Mouse (Mus musculus): ENCODE results near the gene Itgb4. TPM values are rescaled to one million over a fixed set of nuclear protein-coding genes. Genes with fewer than 3 reads are reported as not detected.
A peak's percentile ranks its signal among the peaks of the same experiment; 100 is the strongest.
"Not testable (repeated sequence)": the region's sequence is repeated elsewhere in the genome, so short reads cannot be mapped to it uniquely, and the experiment has no call there.

The Itgb4 gene
- total RNA-seq, 2 experiments from 2014 or later: 1.9 to 6.7 TPM

DNA sequence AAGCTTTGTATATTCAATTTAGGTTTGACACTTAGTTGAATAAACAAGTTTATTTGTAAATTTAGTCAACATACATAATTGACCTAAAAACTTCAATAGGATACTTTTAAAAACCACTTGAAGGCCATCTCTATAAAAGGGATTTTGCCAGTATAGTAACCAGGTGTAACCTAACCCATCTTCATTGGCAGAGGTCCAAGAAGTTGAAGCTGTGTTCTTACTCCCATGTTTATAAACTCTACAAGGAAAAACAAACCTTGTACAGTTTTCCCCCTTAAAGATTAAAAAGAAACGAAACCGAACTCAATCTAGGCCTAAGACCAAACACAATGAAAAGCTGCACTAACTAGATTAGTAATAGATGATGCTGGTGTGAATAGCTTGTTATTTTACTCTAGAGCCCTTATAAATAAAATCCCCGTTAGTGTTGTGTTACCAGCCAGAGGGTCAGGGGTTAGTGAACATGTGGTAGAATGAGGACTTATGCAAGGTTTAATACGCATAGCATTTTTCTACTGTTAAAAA lies 47.8 kb downstream of the Itgb4 start:
- intact Hi-C loops (cut with DNase I; ENCODE audit: low total_unique reads): no loop called here
- no peak for DNase-seq

DNA sequence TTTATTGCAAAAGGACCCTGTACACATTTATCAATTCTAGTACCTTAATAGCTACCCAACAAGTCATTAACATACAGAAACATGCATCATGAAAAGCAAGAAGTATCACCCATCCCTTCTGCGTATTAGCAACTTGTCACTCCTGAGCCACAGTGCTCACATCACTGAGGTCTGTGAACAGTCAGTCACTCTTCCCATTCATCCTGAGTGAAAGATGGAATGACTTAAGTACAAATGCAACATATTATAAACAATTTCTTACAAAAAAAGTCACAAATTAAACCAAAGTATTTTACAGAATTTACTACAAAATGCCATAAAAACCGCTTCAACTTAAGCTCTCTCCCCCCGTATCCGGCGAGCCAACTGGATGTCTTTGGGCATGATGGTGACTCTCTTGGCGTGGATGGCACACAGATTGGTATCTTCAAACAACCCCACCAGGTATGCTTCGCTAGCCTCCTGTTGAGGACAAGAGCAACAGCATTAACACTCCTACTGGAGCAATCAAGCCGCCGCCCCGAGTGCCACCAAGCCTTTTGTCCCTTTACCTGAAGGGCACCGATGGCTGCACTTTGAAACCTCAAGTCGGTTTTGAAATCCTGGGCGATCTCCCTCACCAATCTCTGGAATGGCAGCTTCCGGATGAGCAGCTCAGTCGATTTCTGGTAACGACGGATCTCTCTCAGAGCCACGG lies 48.7 kb downstream of the Itgb4 start:
- DNase-seq; intact Hi-C loops (cut with DNase I; ENCODE audit: low total_unique reads): not testable (repeated sequence)

DNA sequence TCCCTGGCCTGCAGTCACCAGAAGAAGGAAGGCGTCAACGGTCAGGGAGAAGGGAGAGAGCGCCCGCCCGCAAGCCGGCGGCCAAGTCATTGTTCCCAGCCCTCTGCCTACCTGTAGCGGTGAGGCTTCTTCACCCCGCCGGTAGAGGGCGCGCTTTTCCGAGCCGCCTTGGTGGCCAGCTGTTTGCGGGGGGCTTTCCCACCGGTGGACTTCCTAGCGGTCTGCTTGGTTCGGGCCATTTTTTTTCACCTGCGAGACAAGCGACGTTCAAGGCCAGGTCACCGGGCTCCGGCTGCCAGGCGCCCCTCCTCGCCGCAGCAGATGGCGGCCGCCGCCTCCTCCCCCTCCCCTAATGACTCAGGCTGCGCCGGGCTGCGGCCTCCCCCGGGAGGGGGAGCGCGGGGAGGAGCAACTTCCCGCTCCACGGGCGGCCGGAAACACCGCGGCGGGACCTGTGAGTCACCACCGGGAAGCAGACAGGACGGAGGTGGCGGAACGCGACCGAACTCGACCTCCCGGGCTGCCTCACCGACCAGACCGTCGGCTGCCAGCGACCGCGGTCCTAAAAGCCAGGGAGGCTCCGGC lies 49.4 kb downstream of the Itgb4 start:
- intact Hi-C loops (cut with DNase I; ENCODE audit: low total_unique reads): no loop called here
- peak; percentile 83 for DNase-seq

DNA sequence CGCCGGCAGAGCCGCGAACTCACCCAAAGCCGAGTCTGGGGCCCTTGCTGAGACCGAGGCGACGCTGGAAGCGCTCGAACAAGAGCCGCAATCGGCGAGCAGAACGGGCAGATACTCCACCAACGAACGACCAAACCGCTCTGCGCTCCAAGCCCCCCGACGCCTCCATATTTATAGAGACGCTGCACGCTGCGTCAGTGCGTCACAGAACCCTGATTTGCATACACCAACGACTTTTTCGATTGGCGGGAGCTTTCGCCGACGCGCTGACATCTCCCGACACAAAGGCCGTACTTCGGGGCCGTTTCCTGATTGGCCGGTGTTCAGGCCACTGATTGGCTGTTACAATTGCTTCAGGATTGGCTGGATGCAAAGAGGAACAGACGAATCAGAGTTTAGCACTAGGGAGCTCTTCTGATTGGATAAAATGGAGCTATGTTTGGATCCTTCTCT lies 49.9 kb downstream of the Itgb4 start:
- intact Hi-C loops (cut with DNase I; ENCODE audit: low total_unique reads): no loop called here
- DNase-seq: peak; percentile 95

DNA sequence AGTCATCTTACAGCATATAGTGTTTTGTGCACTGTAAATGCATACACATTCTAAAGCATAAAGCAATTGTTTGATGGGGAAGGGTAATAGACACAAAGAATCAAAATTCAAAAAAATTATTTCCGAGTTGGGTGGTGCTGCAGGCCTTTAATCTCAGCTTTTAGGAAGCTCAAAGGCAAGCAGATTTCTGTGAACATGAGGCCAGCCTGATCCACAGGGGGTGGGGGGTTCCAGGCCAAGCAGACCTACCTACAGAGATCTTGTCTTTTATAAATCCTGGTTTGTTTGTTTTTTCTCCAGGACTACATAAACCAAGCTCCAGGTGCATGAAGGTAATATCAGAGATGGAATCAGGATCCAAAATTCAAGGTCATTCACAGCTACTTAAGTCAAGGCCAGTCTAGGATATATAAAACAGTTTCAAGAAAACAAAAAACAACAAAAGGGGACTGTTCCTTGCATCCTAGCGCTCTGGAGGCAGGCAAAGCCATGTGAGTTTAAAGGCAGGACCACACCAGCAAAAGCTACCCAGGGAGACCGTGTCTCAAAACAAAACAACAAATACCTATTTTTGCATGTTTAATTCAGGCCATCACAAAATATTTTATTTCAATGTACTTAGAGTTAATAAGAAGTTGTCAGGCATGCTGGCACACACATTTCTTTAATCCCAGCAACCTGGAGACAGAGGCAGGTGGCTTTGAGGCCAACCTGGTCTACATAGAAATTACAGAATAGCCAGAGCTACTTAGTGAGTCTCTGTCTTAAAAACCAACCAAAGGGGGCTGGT lies 50.7 kb downstream of the Itgb4 start:
- no peak for DNase-seq
- intact Hi-C loops (cut with DNase I; ENCODE audit: low total_unique reads): no loop called here

DNA sequence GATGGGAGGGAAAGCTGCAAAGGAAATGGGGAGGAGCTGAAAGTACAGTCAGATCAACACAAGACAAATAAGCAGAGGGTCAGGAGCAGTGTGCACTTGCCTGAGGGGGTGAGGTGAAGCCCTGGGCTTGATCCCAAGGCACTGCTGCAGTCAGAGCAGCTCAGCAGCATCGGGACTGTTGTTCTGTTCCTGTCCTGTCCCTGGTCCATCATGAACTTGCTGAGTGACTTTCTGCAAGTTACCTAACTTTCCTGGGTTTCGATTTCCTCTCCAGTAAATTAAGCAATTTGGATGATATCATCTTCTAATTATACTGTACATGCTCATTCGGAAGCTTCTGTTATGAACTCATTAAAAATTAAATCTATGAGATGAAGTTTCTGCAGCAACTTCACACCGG lies 53.2 kb downstream of the Itgb4 start, which contains the start of gene H3f3b:
TSS of gene H3f3b (minus strand) at position 207 of the 400 bp plus-strand sequence.
- no peak for DNase-seq
- intact Hi-C loops (cut with DNase I; ENCODE audit: low total_unique reads): no loop called here

DNA sequence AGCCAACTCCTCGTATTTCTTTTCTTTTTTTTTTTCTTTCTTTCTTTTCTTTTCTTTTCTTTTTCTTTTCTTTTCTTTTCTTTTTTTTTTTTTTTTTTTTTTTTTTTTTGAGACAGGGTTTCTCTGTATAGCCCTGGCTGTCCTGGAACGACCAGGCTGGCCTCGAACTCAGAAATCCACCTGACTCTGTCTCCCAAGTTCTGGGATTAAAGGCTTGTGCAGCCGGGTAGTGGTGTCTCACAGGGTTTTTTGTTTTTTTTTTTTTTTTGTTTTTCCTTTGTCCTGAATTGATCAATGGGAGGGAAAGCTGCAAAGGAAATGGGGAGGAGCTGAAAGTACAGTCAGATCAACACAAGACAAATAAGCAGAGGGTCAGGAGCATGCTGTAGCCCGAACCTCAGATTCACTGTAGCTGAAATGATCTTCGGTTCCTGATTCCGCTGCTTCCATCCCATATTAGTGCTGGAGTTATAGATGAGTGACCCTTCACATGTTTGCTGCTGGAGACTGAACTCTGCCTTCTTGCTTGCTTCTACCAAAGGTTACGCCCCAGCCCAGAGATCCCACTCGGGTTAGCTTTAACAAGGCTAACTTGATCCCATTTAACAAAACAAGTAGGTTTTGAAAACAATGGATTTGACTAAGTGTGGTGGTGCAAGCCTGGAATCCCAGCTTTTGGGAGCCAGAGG lies 53.8 kb downstream of the Itgb4 start:
- intact Hi-C loops (cut with DNase I; ENCODE audit: low total_unique reads): no loop called here
- DNase-seq: no peak

DNA sequence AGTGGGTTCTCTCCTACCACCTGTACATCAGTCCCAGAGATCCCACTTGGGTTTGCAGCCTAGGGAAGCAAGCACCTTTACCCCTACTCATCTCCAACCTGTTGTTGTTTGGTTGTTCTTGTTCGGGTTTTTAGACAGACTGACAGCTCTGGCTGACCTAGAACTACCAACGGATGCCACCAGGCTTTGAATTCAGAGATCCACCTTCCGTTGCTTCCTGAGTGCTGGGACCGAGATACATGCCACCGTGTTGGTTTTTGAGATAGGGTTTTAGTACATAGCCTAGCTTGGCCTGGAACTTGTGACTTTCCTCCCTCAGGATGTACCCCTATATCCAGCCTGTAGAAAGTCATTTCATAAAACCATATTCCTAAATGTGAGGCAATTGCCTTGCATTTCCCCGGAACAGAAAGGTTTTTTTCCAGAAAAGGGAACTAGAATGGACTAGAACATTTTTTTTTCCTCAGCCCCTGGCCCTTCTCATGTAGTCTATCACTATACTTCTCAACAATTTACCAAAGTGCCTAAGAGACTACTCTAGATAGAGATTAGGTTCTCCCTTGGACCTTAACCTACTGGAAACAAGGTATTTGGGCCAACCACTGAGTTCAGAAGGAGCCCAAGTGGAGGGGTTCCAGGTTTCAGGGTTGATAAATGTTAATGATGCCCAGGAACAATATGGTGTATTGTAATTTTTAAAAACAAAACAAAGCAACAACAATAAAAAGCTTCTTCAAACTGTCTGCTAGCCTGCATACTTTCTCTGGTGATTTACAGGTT lies 54.8 kb downstream of the Itgb4 start:
- DNase-seq: no peak
- intact Hi-C loops (cut with DNase I; ENCODE audit: low total_unique reads): no loop called here

DNA sequence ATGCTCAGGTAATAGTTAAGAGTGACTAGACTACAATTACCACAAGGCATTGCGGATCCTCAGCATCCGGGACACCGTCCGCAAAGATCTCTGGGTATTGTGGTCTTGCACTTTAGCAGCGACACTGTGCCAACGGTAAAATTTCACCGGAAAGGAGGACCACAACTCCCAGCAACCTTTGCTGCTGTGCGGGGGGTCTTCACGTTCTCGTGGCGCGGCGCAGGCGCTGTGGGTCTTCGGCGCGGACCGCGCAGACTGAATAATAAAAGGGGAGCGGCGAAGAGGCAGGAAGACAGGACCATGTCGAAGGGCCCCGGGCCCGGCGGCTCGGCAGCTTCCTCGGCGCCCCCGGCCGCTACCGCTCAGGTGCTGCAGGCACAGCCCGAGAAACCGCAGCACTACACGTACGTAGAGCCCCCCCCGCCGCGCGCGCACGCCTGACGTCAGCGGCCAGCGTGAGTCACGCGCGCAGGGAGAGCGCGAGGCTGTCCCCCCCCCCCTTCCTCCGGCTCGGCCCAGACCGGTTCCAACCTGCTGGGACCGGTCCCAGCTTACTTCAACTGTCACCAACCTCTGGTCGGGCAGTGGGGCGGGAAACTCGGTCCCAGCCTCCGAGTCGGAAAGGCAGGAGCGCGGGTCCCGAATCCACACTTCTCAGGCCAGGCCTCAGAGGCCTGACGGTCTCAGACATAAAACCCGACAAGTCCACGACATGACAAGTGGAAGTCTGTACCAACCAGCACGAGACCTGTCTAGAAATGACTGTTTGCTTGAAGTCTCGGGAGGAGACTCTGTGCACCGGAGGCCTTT lies 55.8 kb downstream of the Itgb4 start, which contains the start of gene Unk:
TSS of gene Unk (plus strand) at position 235 of the 810 bp plus-strand sequence.
- intact Hi-C loops (cut with DNase I; ENCODE audit: low total_unique reads): loop anchor here (10.0 kb wide), 1 partner anchor 105 kb away; the partner anchor contains the start of genes Mrpl38 and Trim65
- peak; percentile 96 for DNase-seq

DNA sequence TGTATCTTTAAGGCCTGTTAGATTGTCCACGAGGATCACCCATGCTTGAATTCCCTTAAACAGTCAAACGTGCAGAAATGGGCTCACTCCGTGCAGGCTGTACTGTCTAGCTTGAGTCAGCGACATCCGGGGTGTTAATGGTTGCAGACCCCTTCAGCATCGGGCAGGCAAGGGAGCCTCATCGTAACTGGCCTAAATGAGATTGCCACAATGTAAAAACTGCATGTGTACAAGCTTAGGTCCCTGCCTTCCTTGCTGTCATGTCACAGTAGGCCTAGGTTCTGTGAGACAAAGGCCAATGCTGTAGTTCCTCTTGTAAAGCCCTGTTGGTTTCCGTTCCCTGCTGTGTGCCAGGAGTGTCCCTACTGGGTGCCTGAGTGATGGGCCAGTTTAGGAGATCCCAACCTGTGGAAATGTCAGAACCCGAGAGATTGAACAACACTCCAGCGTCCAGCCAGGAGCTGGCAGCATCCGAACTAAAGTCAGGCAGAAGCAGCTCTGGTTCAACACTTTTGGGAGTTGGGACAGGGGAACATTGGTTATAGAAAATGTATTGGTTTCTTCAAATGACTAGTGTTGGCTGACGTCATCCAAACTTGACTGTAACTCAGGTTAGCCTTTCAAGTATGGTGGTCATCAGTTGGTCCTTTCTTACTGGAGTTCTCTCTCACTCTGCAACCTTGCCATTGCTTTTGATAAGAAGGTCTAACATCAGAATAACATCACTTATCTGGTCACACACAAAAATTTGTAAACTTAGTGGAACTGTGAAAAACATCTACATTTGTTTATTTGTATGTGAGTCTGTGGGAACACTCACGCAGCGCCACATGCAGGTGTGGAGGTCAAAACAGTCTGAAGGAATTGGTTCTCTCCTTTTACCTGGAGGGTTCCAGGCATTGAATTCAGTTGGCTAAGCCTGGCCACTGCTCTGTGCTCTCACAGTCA lies 56.7 kb downstream of the Itgb4 start:
- no peak for DNase-seq

DNA sequence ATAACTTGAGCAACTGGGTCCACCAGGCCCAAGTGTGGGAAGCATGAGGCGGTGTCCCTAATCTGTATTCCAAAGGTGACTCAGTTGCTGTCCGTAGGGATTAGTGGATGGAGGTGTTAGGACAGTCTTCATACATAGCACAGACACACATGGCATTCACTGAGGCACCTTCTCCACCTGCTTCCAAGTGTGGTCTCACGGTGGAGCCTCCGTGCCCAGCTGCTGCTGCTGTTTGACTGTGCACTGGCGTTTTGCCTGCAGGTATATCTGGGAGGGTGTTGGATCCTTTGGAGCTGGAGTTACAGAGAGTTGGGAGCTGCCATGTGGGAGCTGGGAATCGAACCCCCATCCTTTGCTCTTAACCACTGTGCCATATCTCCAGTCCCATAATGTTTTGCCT lies 60.1 kb downstream of the Itgb4 start:
- intact Hi-C loops (cut with DNase I; ENCODE audit: low total_unique reads): loop anchor here (10.0 kb wide), 1 partner anchor 100 kb away; the partner anchor contains the start of genes Mrpl38 and Trim65
- no peak for DNase-seq

More for the DNA sequence above, 56.7 kb downstream of the Itgb4 start:
- intact Hi-C loops (cut with DNase I; ENCODE audit: low total_unique reads): loop anchor here (10.0 kb wide), 1 partner anchor 104 kb away; the partner anchor contains the start of genes Mrpl38 and Trim65

DNA sequence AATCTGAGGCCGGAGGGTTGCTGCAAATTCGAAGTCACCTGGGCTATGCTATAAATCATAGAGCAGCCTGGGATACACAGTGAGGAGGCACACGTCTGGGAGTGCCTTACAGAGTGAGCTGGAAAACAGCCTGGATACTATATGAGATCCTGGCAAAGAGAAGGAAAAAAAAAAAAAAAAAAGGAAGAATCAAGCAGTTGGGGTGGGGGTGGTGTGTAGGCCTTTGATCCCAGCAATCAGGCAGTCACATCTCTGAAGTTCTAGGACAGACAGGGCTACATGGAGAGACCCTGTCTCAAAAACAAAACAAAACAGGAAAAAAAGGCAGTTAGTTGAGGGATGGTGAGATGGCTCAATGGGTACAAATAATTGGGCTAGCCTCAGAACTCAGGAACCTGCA lies 62.2 kb downstream of the Itgb4 start:
- intact Hi-C loops (cut with DNase I; ENCODE audit: low total_unique reads): loop anchor here (5.0 to 10.0 kb wide), 2 partner anchors 46 to 98 kb away; partner anchors contain the start of genes Mrpl38 and Trim65
- no peak for DNase-seq

DNA sequence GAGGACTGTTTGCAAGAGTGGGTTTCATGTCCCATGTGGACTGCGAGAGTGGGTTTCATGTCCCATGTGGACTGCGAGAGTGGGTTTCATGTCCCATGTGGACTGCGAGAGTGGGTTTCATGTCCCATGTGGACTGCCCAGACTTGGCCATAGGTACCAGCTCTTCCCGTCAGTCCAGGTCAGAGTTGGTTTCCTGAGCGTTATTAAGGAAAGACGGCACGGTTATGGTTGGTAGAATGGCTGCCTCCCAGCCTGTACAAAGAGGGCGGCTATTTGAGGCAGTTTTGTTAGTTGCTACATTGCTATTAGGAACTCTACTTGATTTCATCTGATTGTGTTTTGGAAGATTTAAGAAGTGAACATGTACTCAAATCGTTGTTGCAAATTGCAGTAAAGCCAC lies 63.3 kb downstream of the Itgb4 start:
- no peak for DNase-seq
- intact Hi-C loops (cut with DNase I; ENCODE audit: low total_unique reads): loop anchor here (5.0 to 10.0 kb wide), 2 partner anchors 44 to 97 kb away; partner anchors contain the start of genes Mrpl38 and Trim65

DNA sequence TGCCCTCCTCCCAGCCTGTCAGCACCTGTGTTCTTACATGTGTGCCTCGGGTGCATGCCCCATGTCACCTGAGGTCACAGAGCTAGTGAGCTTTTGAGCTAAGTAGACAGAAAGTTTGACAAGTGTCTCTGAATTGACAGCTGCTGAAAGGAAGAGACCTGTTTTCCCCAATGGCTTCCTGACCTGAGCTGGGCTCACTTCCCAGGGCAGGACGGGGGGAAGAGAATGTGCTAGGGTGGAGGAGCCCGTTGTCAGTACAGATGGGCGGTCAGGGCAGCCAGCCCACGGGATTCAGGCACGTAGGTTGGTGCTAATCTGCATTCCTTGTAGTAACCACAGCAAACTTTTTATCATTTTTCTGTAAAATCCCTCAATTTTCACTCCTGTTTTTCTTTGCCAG lies 66.1 kb downstream of the Itgb4 start:
- intact Hi-C loops (cut with DNase I; ENCODE audit: low total_unique reads): no loop called here
- DNase-seq: no peak

DNA sequence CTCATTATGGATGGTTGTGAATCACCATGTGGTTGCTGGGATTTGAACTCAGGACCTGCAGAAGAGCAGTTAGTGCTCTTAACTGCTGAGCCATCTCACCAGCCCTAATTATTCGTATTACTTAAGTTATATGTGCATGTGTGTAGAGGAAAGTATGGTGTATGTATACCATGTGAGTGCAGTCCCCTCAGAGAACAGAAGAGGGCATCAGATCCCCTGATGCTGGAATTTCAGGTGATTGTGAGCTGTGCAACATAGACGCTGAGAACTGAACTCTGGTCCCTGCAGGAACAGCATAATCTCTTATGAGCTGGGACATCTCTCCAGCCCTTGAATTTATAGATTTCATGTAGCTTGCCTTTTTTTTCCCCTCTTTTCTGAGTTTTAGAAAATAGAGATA lies 67.3 kb downstream of the Itgb4 start:
- intact Hi-C loops (cut with DNase I; ENCODE audit: low total_unique reads): no loop called here
- no peak for DNase-seq

DNA sequence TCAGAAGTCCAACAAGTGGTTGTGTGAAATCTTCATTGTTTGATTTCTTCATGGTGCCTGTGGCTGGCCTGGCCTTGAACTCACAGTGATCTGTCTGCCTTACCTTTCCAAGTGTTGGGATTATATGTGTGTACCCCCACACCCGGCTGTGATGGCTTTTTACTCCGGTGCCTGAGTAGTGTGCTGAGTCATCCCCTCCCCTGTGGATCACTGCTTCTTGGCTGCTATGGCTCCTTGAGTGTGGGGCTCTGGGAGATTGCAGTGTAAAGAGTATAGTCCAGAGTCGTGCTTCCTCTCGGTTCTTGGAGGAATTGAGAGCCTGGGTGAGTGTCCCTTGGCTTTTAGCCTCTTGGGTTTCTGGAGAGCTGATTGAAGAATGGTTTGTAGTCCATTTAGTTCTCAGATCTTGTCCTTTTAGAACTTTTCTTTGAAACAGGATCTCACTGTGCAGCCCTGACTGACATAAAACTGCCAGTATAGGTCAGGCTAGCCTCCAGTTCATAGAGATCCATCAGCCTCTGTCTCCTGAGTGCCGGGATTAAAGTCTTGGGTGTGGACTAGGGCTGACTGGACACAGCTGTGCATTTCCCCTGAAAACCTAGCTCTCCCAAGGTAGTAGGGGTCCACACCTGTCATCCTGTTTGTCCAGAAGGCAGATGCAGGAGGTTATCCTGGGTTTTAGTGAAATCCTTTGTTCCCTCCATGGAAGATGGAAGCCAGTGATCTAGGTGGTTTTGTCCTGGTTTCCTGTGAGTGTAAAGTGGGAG lies 68.0 kb downstream of the Itgb4 start:
- intact Hi-C loops (cut with DNase I; ENCODE audit: low total_unique reads): no loop called here
- DNase-seq: no peak

Data from gastrocnemius, postnatal 14 days (tissue).